Mouse (Mus musculus) ES-CJ7 (cell line): ENCODE data around the gene Uqcrc1.

Experiments used
- DNase-seq: peaks from one replicate; pipeline ENCODE4 v3.0.0; 2011; ENCODE audit warnings: low read depth, low spot score

Gene Uqcrc1

DNA sequence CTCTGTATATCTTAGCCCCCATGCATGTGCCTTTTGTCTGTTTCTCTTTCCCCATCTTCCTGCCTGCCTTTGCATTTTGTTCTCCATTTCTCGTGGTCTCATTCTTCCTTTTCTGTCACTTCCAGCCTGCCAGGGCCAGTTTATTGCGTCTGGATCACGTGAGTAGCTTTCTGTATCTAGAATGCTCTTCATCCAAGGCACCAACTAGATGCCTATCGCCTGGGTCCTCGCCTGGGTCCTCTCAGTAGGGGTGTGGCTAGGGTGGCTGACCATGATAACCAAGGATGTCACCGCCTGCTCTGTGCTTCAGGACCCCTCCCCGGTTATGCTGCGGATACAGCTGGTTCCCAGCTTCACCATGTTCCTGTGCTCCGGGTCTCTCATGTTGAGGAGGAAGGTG is 46.8 kb downstream of the Uqcrc1 start:
- no peak for DNase-seq

DNA sequence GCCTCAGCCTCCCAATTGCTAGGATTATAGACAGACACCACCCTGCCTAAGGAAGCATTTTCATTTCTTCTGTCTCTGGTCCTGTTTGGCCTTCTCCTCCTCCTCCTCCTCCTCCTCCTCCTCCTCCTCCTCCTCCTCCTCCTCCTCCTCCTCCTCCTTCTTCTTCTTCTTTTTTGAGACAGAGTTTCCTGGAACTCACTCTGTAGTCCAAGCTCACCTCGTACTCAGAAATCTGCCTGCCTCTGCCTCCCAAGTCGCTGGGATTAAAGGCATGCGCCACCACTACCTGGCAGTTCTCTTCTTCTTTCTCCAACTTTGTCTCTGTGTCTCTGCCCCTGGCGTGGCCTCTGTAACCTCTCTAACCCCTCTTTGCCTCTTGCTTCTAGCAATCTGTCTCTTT is 49.3 kb downstream of the Uqcrc1 start, which contains the start of gene Ucn2:
TSS of gene Ucn2 (plus strand) at position 301 of the 400 bp plus-strand sequence.
- no peak for DNase-seq

DNA sequence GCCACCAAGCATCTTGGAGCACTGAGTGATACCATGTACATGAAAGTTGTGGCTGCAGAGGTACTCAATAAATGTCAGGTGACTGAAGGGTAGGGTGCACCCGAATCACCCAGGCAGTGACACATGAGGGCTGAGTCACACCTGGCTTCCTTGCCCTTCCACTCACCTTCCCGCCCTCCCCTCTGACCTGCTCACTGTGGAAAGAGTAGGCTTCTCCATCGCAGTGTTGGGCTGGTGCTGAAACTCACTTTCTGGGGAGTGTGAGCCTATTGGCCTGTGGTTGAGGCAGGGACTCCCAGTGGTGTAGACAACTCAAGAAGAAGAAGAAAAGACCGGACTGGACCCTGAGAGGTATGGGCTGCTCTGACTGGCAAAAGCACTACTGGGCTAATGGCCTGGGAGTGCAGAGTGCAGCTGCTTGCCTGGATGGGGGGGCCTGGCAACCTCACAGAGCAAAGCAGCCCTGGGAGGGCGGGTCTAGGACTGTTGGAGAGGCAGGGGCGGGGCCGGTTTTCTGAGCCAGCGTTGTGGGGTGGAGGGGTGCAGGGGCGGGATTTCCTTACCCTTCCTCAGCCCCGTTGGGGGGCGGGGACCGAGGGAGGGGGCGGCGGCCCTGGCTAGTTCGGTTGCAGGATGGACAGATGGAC is 51.4 kb downstream of the Uqcrc1 start:
- DNase-seq = no peak

DNA sequence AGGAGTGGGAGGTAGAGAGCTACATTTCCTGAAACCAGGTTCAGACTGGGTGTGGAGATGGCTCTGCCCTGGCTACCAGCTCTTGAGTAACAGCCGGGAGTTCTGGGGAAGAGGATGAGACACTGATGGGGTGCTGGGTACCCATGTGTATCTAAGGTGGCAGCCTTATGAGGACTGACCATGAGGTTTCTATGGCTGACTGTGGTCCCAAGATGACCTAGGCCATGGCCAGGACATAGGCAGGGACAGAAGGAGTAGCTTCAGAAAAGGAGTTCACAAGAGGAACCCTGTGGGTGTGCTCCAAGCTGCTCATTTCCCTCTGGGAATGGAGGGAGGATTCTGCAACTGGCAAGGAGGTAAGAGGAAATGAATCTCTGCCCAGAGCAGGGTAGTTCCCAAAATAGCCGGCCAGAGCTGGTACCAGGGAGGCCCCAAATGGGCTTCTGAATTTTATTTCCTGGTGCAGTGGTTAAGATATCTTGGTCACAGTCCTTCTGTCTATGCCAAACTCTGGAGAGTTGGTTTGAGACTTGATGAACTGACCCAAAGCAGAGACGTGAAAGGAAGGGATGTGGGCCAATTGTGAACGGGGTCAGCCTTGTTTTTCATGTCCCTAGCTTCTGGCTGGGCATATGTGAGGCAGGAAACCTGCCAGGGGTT is 53.5 kb downstream of the Uqcrc1 start:
- DNase-seq = no peak

DNA sequence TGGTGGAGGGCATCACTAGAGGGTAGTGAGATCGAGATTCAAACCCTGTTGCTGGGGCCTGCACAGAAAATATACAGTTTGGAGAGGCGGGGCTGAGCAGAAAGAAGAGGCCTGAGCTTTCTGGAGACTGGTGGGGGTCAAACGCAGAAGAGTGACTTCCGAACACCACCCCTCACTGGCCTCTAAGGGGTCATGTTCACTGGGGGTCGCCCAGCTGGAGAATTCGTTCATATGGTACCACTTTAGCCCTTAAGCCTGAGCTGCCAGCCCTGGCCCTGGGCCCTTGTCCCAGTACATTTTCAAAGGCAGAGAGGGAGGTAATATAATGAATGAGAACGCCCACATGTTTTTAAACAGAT is 54.0 kb downstream of the Uqcrc1 start:
- DNase-seq = no peak

DNA sequence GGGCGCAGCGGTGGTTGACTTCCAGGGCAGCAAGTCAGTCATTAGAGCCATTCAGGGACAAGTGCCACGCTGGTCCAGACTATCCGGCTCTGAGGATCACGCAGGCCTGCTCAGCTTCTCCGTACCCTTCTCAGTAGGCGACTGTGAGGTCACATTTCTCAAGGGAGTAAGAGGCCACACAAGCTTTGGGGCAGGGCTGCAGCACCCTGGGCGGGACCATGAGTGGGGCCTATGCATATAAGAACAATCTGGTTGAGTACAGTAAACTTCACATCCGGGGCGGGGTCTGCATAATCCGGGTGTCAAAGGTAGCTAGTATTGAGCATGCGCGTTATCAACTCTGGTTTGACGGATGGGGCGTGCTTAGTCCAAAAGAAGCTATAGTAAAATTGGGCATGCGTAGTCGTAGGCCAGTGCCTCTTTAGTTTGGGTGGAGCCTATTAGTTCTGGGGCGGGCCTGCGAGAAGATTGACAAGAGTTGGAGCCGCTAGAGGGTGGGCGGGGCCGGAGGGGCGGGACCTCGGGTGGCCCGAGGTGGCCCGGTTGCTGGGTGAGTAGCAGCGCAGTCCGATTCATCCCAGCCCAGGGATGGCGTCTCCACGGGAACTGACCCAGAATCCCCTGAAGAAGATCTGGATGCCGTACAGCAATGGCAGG is 55.1 kb downstream of the Uqcrc1 start, which contains the start of gene Pfkfb4:
TSS of gene Pfkfb4 (plus strand) at position 351 of the 657 bp plus-strand sequence.
- DNase-seq = peak; percentile 100

DNA sequence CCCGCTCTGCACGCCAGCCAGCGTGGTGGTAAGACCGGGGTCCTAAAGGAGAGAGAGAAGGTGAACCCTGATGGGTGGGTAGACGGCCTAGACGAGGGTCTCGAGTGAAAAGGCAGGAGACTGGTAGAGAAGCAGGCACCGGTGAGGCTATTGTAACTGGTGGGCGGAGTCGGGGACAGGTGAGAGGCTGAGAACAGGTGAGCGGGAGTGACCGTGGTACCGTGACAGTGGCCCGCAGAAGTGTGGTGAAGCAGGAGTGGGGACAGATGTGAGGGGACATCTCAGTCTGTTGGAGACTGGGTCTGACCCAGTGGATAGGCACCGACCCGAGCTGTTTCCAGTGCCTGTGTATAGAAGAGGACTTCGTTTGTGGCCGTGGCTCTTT is 55.6 kb downstream of the Uqcrc1 start:
- DNase-seq = no peak

DNA sequence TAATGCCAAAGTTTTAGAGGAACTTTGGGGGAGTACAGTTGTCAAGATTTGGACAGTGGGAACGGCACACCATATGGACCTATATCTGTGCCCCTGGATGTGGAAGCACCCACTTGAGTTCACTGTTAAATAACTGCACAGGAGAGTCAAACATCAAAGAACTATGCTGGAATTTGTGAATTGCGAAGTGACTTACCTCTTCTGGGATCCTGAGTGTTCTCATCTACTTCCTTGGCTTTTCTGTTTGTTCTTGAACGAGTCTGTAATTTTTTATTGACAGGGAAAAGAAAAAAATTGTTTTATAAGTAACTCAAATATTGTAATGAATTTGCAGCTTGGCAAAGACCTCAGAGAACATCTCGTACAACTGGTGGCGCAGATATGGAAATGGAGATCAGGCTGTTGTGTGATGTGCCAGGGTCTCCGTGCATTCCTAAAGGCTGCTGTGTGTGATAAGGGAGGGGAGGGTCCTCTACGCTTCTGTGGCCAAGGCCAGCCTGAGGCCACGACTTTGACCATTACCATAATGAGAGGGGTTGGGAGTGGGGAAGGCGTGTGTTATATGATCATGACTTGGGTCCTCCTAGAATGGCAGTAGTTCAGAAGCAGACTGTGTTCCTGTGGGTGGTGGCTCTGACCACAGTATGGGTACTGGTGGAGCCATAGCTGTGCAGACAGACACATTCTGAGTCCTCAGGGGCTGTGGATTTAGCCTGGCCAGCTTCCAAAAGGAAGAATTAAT is 56.4 kb downstream of the Uqcrc1 start:
- no peak for DNase-seq

DNA sequence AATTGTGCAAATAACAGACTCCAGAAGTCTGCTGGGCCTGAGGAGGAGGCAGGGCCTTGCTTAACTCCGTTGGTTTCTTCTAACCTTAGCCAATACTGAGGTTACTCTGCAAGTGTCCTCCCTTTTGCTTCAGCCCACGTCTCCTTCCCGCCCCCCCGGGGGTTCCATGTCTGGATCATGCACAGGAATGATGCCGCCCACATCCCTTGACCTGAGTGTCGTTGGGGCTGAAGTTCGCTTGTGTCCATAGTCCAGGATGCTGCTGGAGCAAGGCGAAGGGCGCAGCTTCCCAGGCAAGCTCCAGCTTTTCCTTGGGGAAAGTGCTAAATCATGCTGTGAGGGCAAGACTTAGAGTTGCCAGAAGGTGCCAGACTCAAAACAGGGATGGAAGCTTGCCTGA is 60.0 kb downstream of the Uqcrc1 start:
- DNase-seq = no peak

DNA sequence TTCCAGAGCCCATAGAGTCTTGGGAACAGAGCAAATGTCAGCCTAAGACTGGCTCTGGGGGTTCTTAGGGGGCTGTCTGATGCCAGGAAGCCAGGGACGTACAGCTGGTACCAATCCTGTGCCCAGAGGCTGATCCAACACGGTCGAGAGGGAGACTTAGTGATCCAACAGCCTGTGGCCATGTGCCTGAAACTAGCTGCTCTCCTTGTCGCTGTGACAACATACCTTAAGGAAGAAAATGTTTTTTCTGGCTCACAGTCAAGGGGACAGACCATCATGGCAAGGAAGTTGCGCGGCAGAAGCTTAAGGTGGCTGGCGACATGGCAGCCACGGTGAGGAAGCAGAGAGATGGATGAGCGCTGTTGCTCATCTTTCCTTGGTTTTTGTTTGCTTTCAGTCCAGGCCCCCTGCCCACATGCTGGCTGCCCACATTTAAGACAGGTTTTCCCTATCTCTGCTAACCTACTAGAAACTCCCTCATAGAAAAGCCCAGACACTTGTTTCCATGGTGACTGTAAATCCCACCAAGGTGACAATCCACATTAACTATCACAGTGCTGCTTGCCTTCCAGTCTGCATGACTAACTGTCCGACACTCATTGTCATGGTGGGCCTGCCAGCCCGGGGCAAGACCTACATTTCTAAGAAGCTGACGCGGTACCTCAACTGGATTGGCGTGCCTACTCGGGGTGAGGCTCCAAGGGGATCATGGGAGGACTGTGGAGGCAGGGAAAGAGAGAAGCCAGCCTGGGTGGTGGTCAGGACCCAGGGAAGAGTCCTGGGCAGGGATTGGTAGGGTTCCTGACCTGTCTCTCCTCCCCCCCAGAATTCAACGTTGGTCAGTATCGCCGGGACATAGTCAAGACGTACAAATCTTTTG is 62.1 kb downstream of the Uqcrc1 start:
- no peak for DNase-seq

DNA sequence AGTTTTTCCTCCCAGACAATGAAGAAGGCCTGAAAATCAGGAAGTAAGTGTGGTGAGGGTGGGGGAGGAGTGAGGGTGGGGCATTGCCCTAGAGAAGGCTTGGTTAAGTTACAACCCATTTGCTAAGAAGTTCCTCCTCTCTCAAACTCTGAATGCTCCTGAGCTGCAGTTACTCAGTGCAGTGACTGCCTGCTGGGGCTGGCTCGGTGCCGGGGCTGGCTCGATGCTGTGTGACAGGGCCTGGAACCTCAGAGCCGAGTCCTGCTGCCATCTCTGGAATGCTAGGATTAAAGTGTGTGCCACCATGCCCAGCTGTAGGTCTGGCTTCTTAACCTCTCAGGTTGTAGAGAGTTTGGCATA is 62.7 kb downstream of the Uqcrc1 start:
- no peak for DNase-seq
